8 mouse cellular contexts compared by ENCODE assay signal in genomic region chr13:73405720-73406629, GRCm38 (mm10).
DNase-seq lines count a peak whose midpoint lies in the region; ATAC-seq and TF ChIP-seq lines count a peak whose summit lies in the region.

No protein-coding gene starts in this region.

- peak; percentile 82 for ATAC-seq in midbrain, embryonic 11.5 days (ENCODE audit: low FRiP score)
- no peak for ATAC-seq in midbrain, embryonic 15.5 days (replicated peaks)
- peak; percentile 68 for ATAC-seq in intestine, embryonic 15.5 days

- no peaks in the 10 kb centered on the region for H3K36me3 ChIP-seq in midbrain, embryonic 11.5 days (ENCODE audit: control insufficient read depth, insufficient read depth, low read length)
- no peaks in the 10 kb centered on the region for H3K36me3 ChIP-seq in midbrain, embryonic 15.5 days (replicated peaks)
- no peaks in the 10 kb centered on the region for H3K36me3 ChIP-seq in intestine, embryonic 15.5 days
- H3K36me3 ChIP-seq in testis, adult 2 months (ENCODE audit: control insufficient read depth, insufficient read depth, low read length), result no peaks in the 10 kb centered on the region

- H3K27ac ChIP-seq in midbrain, embryonic 11.5 days (ENCODE audit: low read depth, low read length), result no peak overlapping the region
- no peak overlapping the region for H3K27ac ChIP-seq in midbrain, embryonic 15.5 days
- H3K27ac ChIP-seq in gastrocnemius, adult 2 months, result no peak overlapping the region
- H3K27ac ChIP-seq in intestine, embryonic 15.5 days, result no peak overlapping the region
- no peak overlapping the region for H3K27ac ChIP-seq in testis, adult 2 months (ENCODE audit: control insufficient read depth, insufficient read depth, low read depth, low read length)

- no peak overlapping the region for H3K4me3 ChIP-seq in midbrain, embryonic 11.5 days (ENCODE audit: low read depth, low read length)
- H3K4me3 ChIP-seq in midbrain, embryonic 15.5 days, result no peak overlapping the region
- no peak overlapping the region for H3K4me3 ChIP-seq in gastrocnemius, adult 2 months
- no peak overlapping the region for H3K4me3 ChIP-seq in intestine, embryonic 15.5 days (replicated peaks)
- no peak overlapping the region for H3K4me3 ChIP-seq in testis, adult 2 months (ENCODE audit: control insufficient read depth, low read depth, low read length)

- peak overlapping the region; percentile 22; the same call in 1 of the 2 replicates for H3K4me2 ChIP-seq in midbrain, embryonic 11.5 days
- H3K4me2 ChIP-seq in midbrain, embryonic 15.5 days, result no peak overlapping the region
- peak overlapping the region; percentile 27; the same call in 1 of the 2 replicates for H3K4me2 ChIP-seq in intestine, embryonic 15.5 days (replicated peaks)

- no peak for TF ChIP-seq POLR2A in testis, adult 2 months (IDR thresholded peaks at IDR 0.05; ENCODE audit: control insufficient read depth, low read depth, low read length)

- intact Hi-C loops in gastrocnemius, adult 2 months (cut with DNase I), result loop anchor here (1.0 kb wide), 1 partner anchor 246 kb away; no protein-coding TSS in a partner anchor

- peak; percentile 95 for DNase-seq in midbrain, embryonic 11.5 days (ENCODE audit: low spot score, missing footprints)
- peak; percentile 48 for DNase-seq in adrenal gland, postnatal 25 days
- DNase-seq in gastrocnemius, adult 2 months, result peak; percentile 84
- DNase-seq in lung, adult 18-20 months, result peak; percentile 8 to 26
- no peak for DNase-seq in left cerebral cortex, adult 11 months (ENCODE audit: low spot score)

- H3K27me3 ChIP-seq in midbrain, embryonic 11.5 days (ENCODE audit: control insufficient read depth, insufficient read depth, low read length), result no peaks in the 10 kb centered on the region; the same call in 1 of the 2 replicates
- H3K27me3 ChIP-seq in midbrain, embryonic 15.5 days (replicated peaks), result peaks cover 5% of the 10 kb centered on the region; the same call in 1 of the 2 replicates
- H3K27me3 ChIP-seq in intestine, embryonic 15.5 days (replicated peaks), result 0 out of 2 replicates have a peak, but pooled peaks cover 2% of the 10 kb centered on the region
- no peaks in the 10 kb centered on the region for H3K27me3 ChIP-seq in testis, adult 2 months (ENCODE audit: control insufficient read depth, insufficient read depth, low read length)

- peak; percentile 75 for TF ChIP-seq CTCF in gastrocnemius, adult 2 months (IDR thresholded peaks at IDR 0.05)
- TF ChIP-seq CTCF in testis, adult 2 months (IDR thresholded peaks at IDR 0.05; ENCODE audit: control insufficient read depth, insufficient read depth, insufficient replicate concordance, low read depth, low read length), result peak; percentile 38; the same call in 1 of the 2 replicates

- no peak overlapping the region for H3K9ac ChIP-seq in midbrain, embryonic 11.5 days (ENCODE audit: low read length)
- no peak overlapping the region for H3K9ac ChIP-seq in midbrain, embryonic 15.5 days
- no peak overlapping the region for H3K9ac ChIP-seq in intestine, embryonic 15.5 days

- no peaks in the 10 kb centered on the region for H3K9me3 ChIP-seq in midbrain, embryonic 11.5 days (ENCODE audit: control insufficient read depth, low read length)
- no peaks in the 10 kb centered on the region for H3K9me3 ChIP-seq in midbrain, embryonic 15.5 days
- H3K9me3 ChIP-seq in intestine, embryonic 15.5 days, result no peaks in the 10 kb centered on the region

- WGBS in midbrain, embryonic 11.5 days, result 16% methylated on average over 20 of the region's 20 CpGs
- 18% methylated on average over 20 of the region's 20 CpGs for WGBS in midbrain, embryonic 15.5 days
- 17% methylated on average over 20 of the region's 20 CpGs for WGBS in intestine, embryonic 15.5 days

- H3K4me1 ChIP-seq in midbrain, embryonic 11.5 days (ENCODE audit: control insufficient read depth, insufficient read depth, low read length), result no peaks in the 10 kb centered on the region
- H3K4me1 ChIP-seq in midbrain, embryonic 15.5 days, result no peaks in the 10 kb centered on the region
- H3K4me1 ChIP-seq in intestine, embryonic 15.5 days (replicated peaks), result no peaks in the 10 kb centered on the region
- H3K4me1 ChIP-seq in testis, adult 2 months (ENCODE audit: control insufficient read depth, insufficient read depth, low read length), result peaks cover 8% of the 10 kb centered on the region
